Mouse (Mus musculus) heart, postnatal 0 days (tissue): ENCODE measurements around the gene Rps23. TPM values are rescaled to one million over a fixed set of nuclear protein-coding genes. Genes with fewer than 3 reads are reported as not detected.

Experiments used
- ATAC-seq: fragments of 200-750 bp; cut with Nextera tagmentation; 2 replicates; pipeline ENCODE4 v1.8.0; 2017; ENCODE audit warnings: low read depth, moderate number of reproducible peaks, moderate library complexity; ENCODE audit not compliant: insufficient read depth
- DNase-seq: peaks from one replicate; pipeline ENCODE4 v3.0.0-alpha.2; 2016; ENCODE audit warnings: low spot score
- H3K27ac ChIP-seq: fragments of 300-500 bp; sonication (generic); 2 replicates; pipeline ENCODE4 v1.5.1; 2014; ENCODE audit warnings: low read depth, mild to moderate bottlenecking
- H3K27me3 ChIP-seq: fragments of 300-500 bp; sonication (generic); 2 replicates; pipeline ENCODE4 v1.6.1; 2014; ENCODE audit warnings: low read length, mixed read lengths; ENCODE audit not compliant: control insufficient read depth, insufficient read depth
- H3K36me3 ChIP-seq: fragments of 300-500 bp; sonication (generic); replicated peaks from 2 replicates; pipeline ENCODE4 v1.6.1; 2014; ENCODE audit warnings: low read length, mixed read lengths; ENCODE audit not compliant: control insufficient read depth, insufficient read depth
- H3K4me1 ChIP-seq: fragments of 300-500 bp; sonication (generic); 2 replicates; pipeline ENCODE4 v1.6.1; 2014; ENCODE audit warnings: antibody characterized with exemption; ENCODE audit not compliant: control insufficient read depth, insufficient read depth
- H3K4me2 ChIP-seq: fragments of 300-500 bp; sonication (generic); 2 replicates; pipeline ENCODE4 v1.6.1; 2014; ENCODE audit warnings: low read depth, mild to moderate bottlenecking, low read length, moderate library complexity
- H3K4me3 ChIP-seq: fragments of 300-500 bp; sonication (generic); 2 replicates; pipeline ENCODE4 v1.5.1; 2014; ENCODE audit warnings: low read depth, low read length
- H3K9ac ChIP-seq: fragments of 300-500 bp; sonication (generic); replicated peaks from 2 replicates; pipeline ENCODE4 v1.6.1; 2014; ENCODE audit warnings: low read depth, low read length, mixed read lengths
- H3K9me3 ChIP-seq: fragments of 300-500 bp; sonication (generic); replicated peaks from 2 replicates; pipeline ENCODE4 v1.6.1; 2016; ENCODE audit warnings: low read length; ENCODE audit not compliant: control insufficient read depth
- CTCF ChIP-seq: IDR thresholded peaks from 2 replicates; pipeline ENCODE4 v1.5.1; 2016; ENCODE audit warnings: antibody characterized with exemption, control low read depth, low read depth
- EP300 ChIP-seq: IDR thresholded peaks from 2 replicates; pipeline ENCODE4 v1.6.1; 2016; ENCODE audit warnings: antibody characterized with exemption, low read depth
- WGBS: fragments of 180-500 bp; shearing (Covaris S2); extraction: QIAGEN DNeasy Blood & Tissue Kit; methylation state at CpG from one replicate; pipeline ENCODE4 v1.1.7; 2014; 5-methylcytosine and 5-hydroxymethylcytosine counted together
- polyA plus RNA-seq: library from polyadenylated mRNA; unstranded; fragments of >200 nt; fragmentation: Nextera tagmentation; extraction: Ambion mirVana; gene quantifications from 2 replicates; pipeline ENCODE4 v1.2.1, GENCODE M21; 2015
- total RNA-seq: library from RNA; depleted of rRNA; stranded (reverse); fragments of >200 nt; gene quantifications from 2 replicates; pipeline ENCODE4 v1.2.3, GENCODE M21; 2014; ENCODE audit warnings: low replicate concordance

Gene Rps23
- total and polyA plus RNA-seq, 2 experiments from 2014 or later: 124 to 147 TPM

GRCm38 (mm10) chr13:90939600-90939999 lies 16.8 kb downstream of the Rps23 start:
- no peaks in the 10 kb centered on the region for H3K9me3 ChIP-seq
- no peak for DNase-seq
- no peak overlapping the region for H3K9ac ChIP-seq
- no peaks in the 10 kb centered on the region for H3K36me3 ChIP-seq
- TF ChIP-seq CTCF: no peak
- no peak for TF ChIP-seq EP300
- ATAC-seq: no peak
- no peaks in the 10 kb centered on the region for H3K27me3 ChIP-seq
- no peak overlapping the region for H3K4me3 ChIP-seq
- no peak overlapping the region for H3K27ac ChIP-seq
- 78% methylated on average over 5 of the region's 5 CpGs for WGBS
- no peak overlapping the region for H3K4me2 ChIP-seq
- H3K4me1 ChIP-seq: no peaks in the 10 kb centered on the region

GRCm38 (mm10) chr13:90958894-90959293 lies 36.1 kb downstream of the Rps23 start:
- H3K4me3 ChIP-seq: no peak overlapping the region
- TF ChIP-seq EP300 (no peak), CTCF (no peak)
- no peak overlapping the region for H3K4me2 ChIP-seq
- H3K36me3 ChIP-seq: no peaks in the 10 kb centered on the region
- DNase-seq (no peak), ATAC-seq (no peak)
- H3K4me1 ChIP-seq: no peaks in the 10 kb centered on the region
- H3K27me3 ChIP-seq: no peaks in the 10 kb centered on the region
- no peak overlapping the region for H3K9ac ChIP-seq
- WGBS: 67% methylated on average over 2 of the region's 2 CpGs
- no peak overlapping the region for H3K27ac ChIP-seq
- no peaks in the 10 kb centered on the region for H3K9me3 ChIP-seq

GRCm38 (mm10) chr13:90960591-90960990 lies 37.8 kb downstream of the Rps23 start:
- TF ChIP-seq EP300: no peak
- no peak for TF ChIP-seq CTCF
- Histone ChIP-seq H3K4me3 (no peak overlapping the region), H3K9ac (no peak overlapping the region), H3K27me3 (no peaks in the 10 kb centered on the region), H3K4me1 (no peaks in the 10 kb centered on the region), H3K36me3 (no peaks in the 10 kb centered on the region), H3K9me3 (no peaks in the 10 kb centered on the region), H3K4me2 (no peak overlapping the region), H3K27ac (no peak overlapping the region)
- ATAC-seq: no peak
- DNase-seq: no peak
- WGBS: 94% methylated on average over 8 of the region's 8 CpGs

GRCm38 (mm10) chr13:90962836-90963760 lies 40.3 kb downstream of the Rps23 start:
- Histone ChIP-seq H3K9me3 (no peaks in the 10 kb centered on the region), H3K9ac (no peak overlapping the region), H3K4me1 (no peaks in the 10 kb centered on the region), H3K27ac (no peak overlapping the region), H3K4me3 (no peak overlapping the region), H3K4me2 (no peak overlapping the region), H3K36me3 (no peaks in the 10 kb centered on the region), H3K27me3 (no peaks in the 10 kb centered on the region)
- no peak for TF ChIP-seq CTCF
- TF ChIP-seq EP300: no peak
- no peak for DNase-seq
- no peak for ATAC-seq
- WGBS: 48% methylated on average over 10 of the region's 10 CpGs

- no peaks in the 10 kb centered on the region for H3K9me3 ChIP-seq
- DNase-seq: no peak
- no peak overlapping the region for H3K4me3 ChIP-seq
- no peak overlapping the region for H3K27ac ChIP-seq
- no peaks in the 10 kb centered on the region for H3K36me3 ChIP-seq
- H3K27me3 ChIP-seq: no peaks in the 10 kb centered on the region
- H3K4me1 ChIP-seq: no peaks in the 10 kb centered on the region
- ATAC-seq: no peak
- WGBS: 87% methylated on average over 4 of the region's 4 CpGs
- no peak overlapping the region for H3K9ac ChIP-seq
- TF ChIP-seq CTCF (no peak), EP300 (no peak)
- no peak overlapping the region for H3K4me2 ChIP-seq
These were observed 41.8 kb downstream of the Rps23 start for GRCm38 (mm10) chr13:90964511-90964910.

- Histone ChIP-seq H3K27me3 (no peaks in the 10 kb centered on the region), H3K9me3 (no peaks in the 10 kb centered on the region), H3K9ac (no peak overlapping the region), H3K4me2 (no peak overlapping the region), H3K36me3 (no peaks in the 10 kb centered on the region), H3K4me3 (no peak overlapping the region), H3K27ac (no peak overlapping the region), H3K4me1 (no peaks in the 10 kb centered on the region)
- TF ChIP-seq CTCF (no peak), EP300 (no peak)
- ATAC-seq (no peak), DNase-seq (no peak)
- WGBS: 71% methylated on average over 8 of the region's 8 CpGs
These were observed 43.2 kb downstream of the Rps23 start for GRCm38 (mm10) chr13:90965996-90966395.
